Mouse (Mus musculus) skeletal muscle tissue, postnatal 0 days (tissue): ENCODE measurements around the gene Acsl6. TPM values are rescaled to one million over a fixed set of nuclear protein-coding genes. Genes with fewer than 3 reads are reported as not detected.

ENCODE experiments used
- polyA plus RNA-seq: library from polyadenylated mRNA; unstranded; fragments of >200 nt; fragmentation: Nextera tagmentation; extraction: Ambion mirVana; gene quantifications from 2 replicates; pipeline ENCODE4 v1.2.1, GENCODE M21; 2015

The Acsl6 gene
- polyA plus RNA-seq = 2.4 and 4.1 TPM in 2 replicates

DNA sequence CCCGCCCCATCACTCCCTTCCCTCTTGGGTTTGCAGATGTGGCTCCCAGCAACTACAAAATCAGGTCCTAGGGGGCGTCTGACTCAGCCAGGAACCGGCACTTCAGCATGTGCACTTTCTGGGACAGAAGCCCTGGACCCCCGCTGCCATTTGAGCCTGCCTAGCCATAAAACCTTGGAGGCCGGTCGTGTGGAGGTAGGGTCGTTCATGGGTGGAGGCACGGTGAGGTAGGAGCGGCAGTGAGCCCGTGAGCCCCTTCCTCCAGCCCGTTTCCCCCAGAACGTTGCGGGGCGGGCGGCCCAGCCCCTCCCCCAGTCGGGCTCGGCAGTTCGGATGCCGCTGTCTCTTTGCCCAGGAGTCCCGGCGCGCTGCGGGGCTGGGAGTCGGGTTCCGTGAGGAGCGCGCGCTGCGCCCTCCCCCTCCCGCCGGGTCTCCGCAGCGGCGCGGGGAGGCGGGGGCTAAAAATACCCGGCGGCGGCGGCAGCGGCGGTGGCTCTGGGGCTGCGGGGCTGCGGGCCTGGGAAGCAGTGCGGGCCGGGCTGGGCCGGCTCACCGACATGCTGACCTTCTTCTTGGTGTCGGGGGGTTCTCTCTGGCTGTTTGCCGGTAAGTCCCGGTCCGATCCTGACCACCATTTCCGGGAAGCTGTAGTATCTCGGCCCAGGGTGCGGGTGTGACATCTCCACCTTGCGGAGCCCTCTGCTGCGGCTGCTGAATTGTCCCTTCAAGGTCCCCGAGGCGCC lies at the start of gene Acsl6:
TSS of gene Acsl6 (plus strand) at position 71 of the 743 bp plus-strand sequence.

GRCm38 (mm10) chr11:54267177-54267576 lies 36.4 kb upstream of the Acsl6 start, which contains the start of gene Il3:
Gene Il3 (minus strand): TSS chr11:54267277.

Other genes starting within 250 kb of the Acsl6 start
- 66.8 and 67.0 TPM in 2 replicates for gene Pdlim4, start 234.8 kb upstream of the Acsl6 start, polyA plus RNA-seq
- 16.6 and 27.6 TPM in 2 replicates for gene P4ha2, start 203.7 kb upstream of the Acsl6 start, polyA plus RNA-seq
- gene Csf2, start 54.1 kb upstream of the Acsl6 start, polyA plus RNA-seq = not detected in 2 replicates
- gene Il3, start 36.5 kb upstream of the Acsl6 start, polyA plus RNA-seq = not detected in 2 replicates
- gene Meikin, start 66.9 kb downstream of the Acsl6 start, polyA plus RNA-seq = not detected in 2 replicates
- gene Fnip1, start 134.4 kb downstream of the Acsl6 start, polyA plus RNA-seq = 7.2 and 8.7 TPM in 2 replicates
- gene Rapgef6, start 219.0 kb downstream of the Acsl6 start, polyA plus RNA-seq = 11.5 and 11.7 TPM in 2 replicates